Mouse (Mus musculus): Measurements from ENCODE around the gene Mdn1.

Mdn1 gene

GRCm38 (mm10) chr4:32656918-32657662 lies at the start of gene Mdn1:
TSS of gene Mdn1 (plus strand) at chr4:32657119.
- DNase-seq, result peak; percentile 96

GRCm38 (mm10) chr4:32615034-32615881 lies 41.7 kb upstream of the Mdn1 start, which contains the start of gene Casp8ap2:
TSS of gene Casp8ap2 (plus strand) at chr4:32615451.
- peak; percentile 99 for DNase-seq

- DNase-seq, result no peak
These were observed 35.3 kb upstream of the Mdn1 start for GRCm38 (mm10) chr4:32621637-32622036.

GRCm38 (mm10) chr4:32651669-32652068 lies 5.2 kb upstream of the Mdn1 start:
- no peak for DNase-seq

- no peak for DNase-seq
These were observed 594 bp upstream of the Mdn1 start for GRCm38 (mm10) chr4:32656146-32656904.

- no peak for DNase-seq
These were observed 8.9 kb downstream of the Mdn1 start for GRCm38 (mm10) chr4:32665843-32666242.

- no peak for DNase-seq
These were observed 11.4 kb downstream of the Mdn1 start for GRCm38 (mm10) chr4:32668291-32668690.

GRCm38 (mm10) chr4:32669825-32670224 lies 12.9 kb downstream of the Mdn1 start:
- no peak for DNase-seq

- DNase-seq, result no peak
These were observed 17.1 kb downstream of the Mdn1 start for GRCm38 (mm10) chr4:32674025-32674424.

- DNase-seq, result no peak
These were observed 20.6 kb downstream of the Mdn1 start for GRCm38 (mm10) chr4:32677471-32677870.

GRCm38 (mm10) chr4:32680843-32681242 lies 23.9 kb downstream of the Mdn1 start:
- DNase-seq, result no peak

- no peak for DNase-seq
These were observed 25.6 kb downstream of the Mdn1 start for GRCm38 (mm10) chr4:32682471-32682870.

GRCm38 (mm10) chr4:32683061-32683582 lies 26.2 kb downstream of the Mdn1 start:
- DNase-seq, result no peak

GRCm38 (mm10) chr4:32717733-32718132 lies 60.8 kb downstream of the Mdn1 start:
- no peak for DNase-seq

- no peak for DNase-seq
These were observed 88.5 kb downstream of the Mdn1 start for GRCm38 (mm10) chr4:32745394-32745793.

- no peak for DNase-seq
These were observed 91.5 kb downstream of the Mdn1 start for GRCm38 (mm10) chr4:32748396-32748795.

GRCm38 (mm10) chr4:32750711-32751110 lies 93.8 kb downstream of the Mdn1 start:
- DNase-seq, result peak; percentile 15

GRCm38 (mm10) chr4:32757430-32757829 lies 100.5 kb downstream of the Mdn1 start:
- peak; percentile 70 for DNase-seq

GRCm38 (mm10) chr4:32767471-32767870 lies 110.6 kb downstream of the Mdn1 start:
- no peak for DNase-seq

- no peak for DNase-seq
These were observed 111.1 kb downstream of the Mdn1 start for GRCm38 (mm10) chr4:32768046-32768445.

- DNase-seq, result no peak
These were observed 113.4 kb downstream of the Mdn1 start for GRCm38 (mm10) chr4:32770284-32770810.

GRCm38 (mm10) chr4:32779996-32780395 lies 123.1 kb downstream of the Mdn1 start:
- no peak for DNase-seq

GRCm38 (mm10) chr4:32787110-32787509 lies 130.2 kb downstream of the Mdn1 start:
- no peak for DNase-seq

Data from right cerebral cortex, adult 18-20 months (tissue).